Comparison of ENCODE assay signal across 25 mouse cellular contexts in genomic region chrX:73560681-73561080, GRCm38 (mm10). TPM values are rescaled to one million over a fixed set of nuclear protein-coding genes. Genes with fewer than 3 reads are reported as not detected.
"Had no signal": no experiment of that assay in that cellular context is flagged by ENCODE, and none has a peak within 500 bp of the region (broad histone marks: within the 10 kb centered on the region; RNA-seq: fewer than 3 reads in every experiment).

No protein-coding gene starts in this region.

- DNase-seq: gastrocnemius, postnatal 10 days; gastrocnemius, postnatal 25 days; heart, adult 18-20 months; heart, postnatal 14 days; heart, postnatal 36 days; kidney, adult 11 months; kidney, adult 2 months; kidney, adult 9 months; kidney, postnatal 10 days; kidney, postnatal 25 days; kidney, postnatal 4 days; liver had no signal

- H3K4me2 ChIP-seq: heart, embryonic 11.5 days; heart, embryonic 13.5 days; heart, embryonic 15.5 days; hindbrain, embryonic 13.5 days; hindbrain, embryonic 15.5 days; limb, embryonic 12.5 days; liver, embryonic 12.5 days had no signal

- H3K27ac ChIP-seq: heart, embryonic 13.5 days; heart, embryonic 15.5 days; hindbrain, embryonic 13.5 days; hindbrain, embryonic 15.5 days; hindbrain, postnatal 0 days; layer of hippocampus, adult 2 months; left cerebral cortex, adult 2 months; limb, embryonic 10.5 days; limb, embryonic 12.5 days; liver, embryonic 12.5 days; liver, embryonic 14.5 days had no signal

- H3K27me3 ChIP-seq: hindbrain, embryonic 13.5 days; hindbrain, embryonic 15.5 days had no signal

- H3K9ac ChIP-seq: heart, embryonic 13.5 days; heart, embryonic 15.5 days; hindbrain, embryonic 13.5 days; hindbrain, embryonic 15.5 days; limb, embryonic 12.5 days; liver, embryonic 12.5 days; liver, embryonic 14.5 days had no signal

- ATAC-seq: hindbrain, postnatal 0 days; intestine, embryonic 16.5 days; liver, embryonic 12.5 days had no signal

- H3K4me3 ChIP-seq: heart, embryonic 13.5 days; heart, embryonic 15.5 days; hindbrain, embryonic 13.5 days; hindbrain, embryonic 15.5 days; layer of hippocampus, adult 2 months; left cerebral cortex, adult 2 months; limb, embryonic 10.5 days; limb, embryonic 12.5 days; liver, embryonic 12.5 days had no signal

- H3K4me1 ChIP-seq: heart, embryonic 13.5 days; heart, embryonic 15.5 days; hindbrain, embryonic 13.5 days; hindbrain, embryonic 15.5 days; limb, embryonic 10.5 days; limb, embryonic 12.5 days; liver, embryonic 12.5 days had no signal

- H3K9me3 ChIP-seq: heart, embryonic 13.5 days; heart, embryonic 15.5 days; hindbrain, embryonic 13.5 days; hindbrain, embryonic 15.5 days; limb, embryonic 10.5 days; limb, embryonic 12.5 days; liver, embryonic 12.5 days had no signal

- H3K36me3 ChIP-seq: heart, embryonic 13.5 days; heart, embryonic 15.5 days; hindbrain, embryonic 13.5 days; hindbrain, embryonic 15.5 days; limb, embryonic 10.5 days; limb, embryonic 12.5 days; liver, embryonic 12.5 days had no signal

RNA-seq across cellular contexts. Expression of gene Atp2b3, which starts 57.8 kb away (rescaled TPM):
- polyA plus RNA-seq: liver, embryonic 12.5 days; liver, embryonic 14.5 days had no signal
